Mouse (Mus musculus) intestine, postnatal 0 days (tissue): ENCODE measurements around the gene Tspan11. TPM values are rescaled to one million over a fixed set of nuclear protein-coding genes. Genes with fewer than 3 reads are reported as not detected.

Experiments used
- ATAC-seq: fragments of 200-750 bp; cut with Nextera tagmentation; 2 replicates; pipeline ENCODE4 v1.8.0; 2017; ENCODE audit warnings: mild to moderate bottlenecking, moderate TSS enrichment, moderate library complexity
- H3K27ac ChIP-seq: fragments of 300-500 bp; sonication (generic); 2 replicates; pipeline ENCODE4 v1.5.1; 2014; ENCODE audit warnings: mild to moderate bottlenecking, low read depth, low read length, moderate library complexity
- H3K27me3 ChIP-seq: fragments of 300-500 bp; sonication (generic); replicated peaks from 2 replicates; pipeline ENCODE4 v1.6.1; 2014; ENCODE audit warnings: low read length, mixed read lengths; ENCODE audit not compliant: control insufficient read depth, insufficient read depth
- H3K36me3 ChIP-seq: fragments of 300-500 bp; sonication (generic); 2 replicates; pipeline ENCODE4 v1.6.1; 2014; ENCODE audit warnings: mild to moderate bottlenecking, moderate library complexity; ENCODE audit not compliant: control insufficient read depth, insufficient read depth
- H3K4me1 ChIP-seq: fragments of 300-500 bp; sonication (generic); replicated peaks from 2 replicates; pipeline ENCODE4 v1.6.1; 2014; ENCODE audit warnings: antibody characterized with exemption, low read length, mixed read lengths; ENCODE audit not compliant: control insufficient read depth, insufficient read depth
- H3K4me2 ChIP-seq: fragments of 300-500 bp; sonication (generic); replicated peaks from 2 replicates; pipeline ENCODE4 v1.6.1; 2014; ENCODE audit warnings: low read depth, mild to moderate bottlenecking, moderate library complexity
- H3K4me3 ChIP-seq: fragments of 300-500 bp; sonication (generic); 2 replicates; pipeline ENCODE4 v1.5.1; 2014; ENCODE audit warnings: low read depth, low read length
- H3K9ac ChIP-seq: fragments of 300-500 bp; sonication (generic); 2 replicates; pipeline ENCODE4 v1.6.1; 2014; ENCODE audit warnings: mild to moderate bottlenecking, low read depth, low read length
- H3K9me3 ChIP-seq: fragments of 300-500 bp; sonication (generic); 2 replicates; pipeline ENCODE4 v1.6.1; 2016; ENCODE audit warnings: mixed run types; ENCODE audit not compliant: control insufficient read depth
- CTCF ChIP-seq: sonication (generic); IDR thresholded peaks from 2 replicates; pipeline ENCODE4 v1.5.1; 2016; ENCODE audit warnings: low read depth, mild to moderate bottlenecking, control low read depth, antibody characterized with exemption, moderate library complexity
- WGBS: fragments of 180-500 bp; shearing (Covaris S2); extraction: QIAGEN DNeasy Blood & Tissue Kit; methylation state at CpG from one replicate; pipeline ENCODE4 v1.1.7; 2014; 5-methylcytosine and 5-hydroxymethylcytosine counted together
- polyA plus RNA-seq: library from polyadenylated mRNA; unstranded; fragments of >200 nt; fragmentation: Nextera tagmentation; extraction: Ambion mirVana; gene quantifications from 2 replicates; pipeline ENCODE4 v1.2.1, GENCODE M21; 2015

Tspan11 gene
- 2.7 and 3.8 TPM in 2 replicates for polyA plus RNA-seq

- no peak for ATAC-seq
- no peak within 1 kb of the TSS for H3K27ac ChIP-seq
Measured at GRCm38 (mm10) chr6:127887511-127888421, at the start of gene Tspan11. TSS of gene Tspan11 (plus strand) at chr6:127887589.

GRCm38 (mm10) chr6:127837910-127838309 lies 49.5 kb upstream of the Tspan11 start:
- Histone ChIP-seq H3K27ac (no peak overlapping the region), H3K4me1 (no peaks in the 10 kb centered on the region), H3K4me3 (no peak overlapping the region), H3K36me3 (no peaks in the 10 kb centered on the region), H3K9me3 (no peaks in the 10 kb centered on the region), H3K4me2 (no peak overlapping the region), H3K9ac (no peak overlapping the region), H3K27me3 (no peaks in the 10 kb centered on the region)
- 75% methylated on average over 4 of the region's 4 CpGs for WGBS
- peak; percentile 64 for TF ChIP-seq CTCF
- ATAC-seq: no peak

More at GRCm38 (mm10) chr6:127887511-127888421, at the start of gene Tspan11:
- Histone ChIP-seq H3K27me3 (0 out of 2 replicates have a peak, but pooled peaks cover 8% of the 10 kb centered on the region), H3K4me1 (no peaks in the 10 kb centered on the region), H3K4me3 (peak within 1 kb of the TSS; percentile 35), H3K4me2 (peak within 1 kb of the TSS; percentile 63), H3K9me3 (no peaks in the 10 kb centered on the region), H3K36me3 (no peaks in the 10 kb centered on the region), H3K9ac (no peak within 1 kb of the TSS; the same call in 1 of the 2 replicates)
- WGBS: 6% methylated on average over 36 of the region's 36 CpGs
- no peak for TF ChIP-seq CTCF

DNA sequence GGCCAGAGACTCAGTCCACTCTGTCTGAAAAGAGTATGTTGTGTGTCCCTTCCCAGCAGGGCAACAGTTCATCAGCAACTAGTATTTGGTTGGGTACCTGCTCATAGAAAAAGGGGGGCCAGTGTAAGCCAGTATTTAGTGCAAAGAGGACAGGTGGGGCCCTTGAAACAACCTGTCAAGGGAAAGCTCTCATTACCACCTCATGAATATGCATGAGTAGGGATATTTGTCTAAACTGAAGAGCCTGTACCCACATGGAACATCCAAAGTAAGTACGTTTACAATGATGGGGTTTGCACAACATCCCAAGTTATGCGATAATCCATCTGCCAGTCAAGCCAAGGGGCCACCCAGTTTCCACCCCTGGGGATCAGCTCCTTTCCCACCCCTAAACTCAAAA lies 47.9 kb upstream of the Tspan11 start:
- no peak overlapping the region for H3K9ac ChIP-seq
- no peak overlapping the region for H3K4me2 ChIP-seq
- TF ChIP-seq CTCF: no peak
- no peak for ATAC-seq
- H3K27me3 ChIP-seq: no peaks in the 10 kb centered on the region
- H3K4me1 ChIP-seq: no peaks in the 10 kb centered on the region
- WGBS: 84% methylated on average over 2 of the region's 2 CpGs
- no peaks in the 10 kb centered on the region for H3K36me3 ChIP-seq
- H3K9me3 ChIP-seq: no peaks in the 10 kb centered on the region
- no peak overlapping the region for H3K27ac ChIP-seq
- H3K4me3 ChIP-seq: no peak overlapping the region

GRCm38 (mm10) chr6:127840171-127840570 lies 47.2 kb upstream of the Tspan11 start:
- 72% methylated on average over 7 of the region's 7 CpGs for WGBS
- no peak overlapping the region for H3K9ac ChIP-seq
- H3K4me3 ChIP-seq: no peak overlapping the region
- ATAC-seq: no peak
- no peaks in the 10 kb centered on the region for H3K4me1 ChIP-seq
- H3K27ac ChIP-seq: no peak overlapping the region
- H3K36me3 ChIP-seq: no peaks in the 10 kb centered on the region
- TF ChIP-seq CTCF: no peak
- H3K4me2 ChIP-seq: no peak overlapping the region
- no peaks in the 10 kb centered on the region for H3K27me3 ChIP-seq
- H3K9me3 ChIP-seq: no peaks in the 10 kb centered on the region

DNA sequence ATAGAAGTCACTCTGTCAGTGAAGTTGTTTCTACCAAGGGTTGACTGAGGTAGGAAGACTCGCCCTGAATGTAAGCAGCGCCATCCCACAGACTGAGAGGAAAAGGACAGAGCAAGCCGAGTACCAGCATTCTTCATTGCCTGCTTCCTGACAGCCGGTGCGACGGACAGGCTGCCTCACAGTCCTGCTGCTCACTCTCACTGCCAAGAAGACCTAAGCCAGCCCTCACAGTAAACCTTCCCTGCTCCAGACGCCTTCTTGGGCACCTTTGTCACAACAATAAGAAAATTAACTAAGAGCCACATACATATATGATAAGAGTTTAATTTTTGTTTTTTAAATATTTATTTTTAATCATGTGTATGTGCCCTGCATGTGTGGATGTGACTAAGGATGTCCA lies 46.1 kb upstream of the Tspan11 start:
- WGBS: 66% methylated on average over 7 of the region's 7 CpGs
- Histone ChIP-seq H3K4me2 (no peak overlapping the region), H3K27ac (no peak overlapping the region), H3K4me3 (no peak overlapping the region), H3K9ac (no peak overlapping the region), H3K36me3 (no peaks in the 10 kb centered on the region), H3K4me1 (no peaks in the 10 kb centered on the region), H3K27me3 (no peaks in the 10 kb centered on the region), H3K9me3 (no peaks in the 10 kb centered on the region)
- TF ChIP-seq CTCF: no peak
- no peak for ATAC-seq

GRCm38 (mm10) chr6:127846521-127846920 lies 40.9 kb upstream of the Tspan11 start:
- Histone ChIP-seq H3K27ac (no peak overlapping the region), H3K4me3 (no peak overlapping the region), H3K9ac (no peak overlapping the region), H3K27me3 (no peaks in the 10 kb centered on the region), H3K4me1 (no peaks in the 10 kb centered on the region), H3K9me3 (no peaks in the 10 kb centered on the region), H3K36me3 (no peaks in the 10 kb centered on the region), H3K4me2 (no peak overlapping the region)
- ATAC-seq: no peak
- 65% methylated on average over 6 of the region's 6 CpGs for WGBS
- TF ChIP-seq CTCF: no peak
